Mouse (Mus musculus): Measurements from ENCODE around the gene Sun2.

DNA sequence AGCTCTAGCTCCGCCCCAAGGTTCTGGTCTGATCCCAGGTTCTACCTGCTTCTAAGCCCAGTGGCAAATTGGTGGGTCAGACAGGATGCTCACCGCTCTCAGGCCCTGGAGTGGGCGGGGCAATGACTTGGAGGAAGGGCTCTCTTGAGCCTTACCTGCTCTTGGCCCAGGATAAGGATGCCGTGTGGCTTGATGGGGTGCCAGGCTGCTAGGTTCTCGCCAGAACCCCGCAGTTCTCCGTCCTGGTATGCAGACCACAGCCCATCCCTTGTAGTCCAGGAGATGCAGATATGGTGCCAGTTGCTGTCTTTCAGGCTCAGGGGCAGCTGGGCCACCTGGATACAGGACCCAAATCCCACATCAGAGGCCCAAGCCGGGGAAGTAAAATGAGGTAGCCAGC lies 47.8 kb upstream of the Sun2 start:
- TF ChIP-seq CTCF (IDR thresholded peaks at IDR 0.05; ENCODE audit: extremely low read depth, insufficient read length, insufficient replicate concordance, low read depth, low read length): no peak
- no peak for TF ChIP-seq POLR2A (IDR thresholded peaks at IDR 0.05; ENCODE audit: low read depth, low read length)

Data from small intestine, adult 2 months (tissue).